In the genomic region with DNA sequence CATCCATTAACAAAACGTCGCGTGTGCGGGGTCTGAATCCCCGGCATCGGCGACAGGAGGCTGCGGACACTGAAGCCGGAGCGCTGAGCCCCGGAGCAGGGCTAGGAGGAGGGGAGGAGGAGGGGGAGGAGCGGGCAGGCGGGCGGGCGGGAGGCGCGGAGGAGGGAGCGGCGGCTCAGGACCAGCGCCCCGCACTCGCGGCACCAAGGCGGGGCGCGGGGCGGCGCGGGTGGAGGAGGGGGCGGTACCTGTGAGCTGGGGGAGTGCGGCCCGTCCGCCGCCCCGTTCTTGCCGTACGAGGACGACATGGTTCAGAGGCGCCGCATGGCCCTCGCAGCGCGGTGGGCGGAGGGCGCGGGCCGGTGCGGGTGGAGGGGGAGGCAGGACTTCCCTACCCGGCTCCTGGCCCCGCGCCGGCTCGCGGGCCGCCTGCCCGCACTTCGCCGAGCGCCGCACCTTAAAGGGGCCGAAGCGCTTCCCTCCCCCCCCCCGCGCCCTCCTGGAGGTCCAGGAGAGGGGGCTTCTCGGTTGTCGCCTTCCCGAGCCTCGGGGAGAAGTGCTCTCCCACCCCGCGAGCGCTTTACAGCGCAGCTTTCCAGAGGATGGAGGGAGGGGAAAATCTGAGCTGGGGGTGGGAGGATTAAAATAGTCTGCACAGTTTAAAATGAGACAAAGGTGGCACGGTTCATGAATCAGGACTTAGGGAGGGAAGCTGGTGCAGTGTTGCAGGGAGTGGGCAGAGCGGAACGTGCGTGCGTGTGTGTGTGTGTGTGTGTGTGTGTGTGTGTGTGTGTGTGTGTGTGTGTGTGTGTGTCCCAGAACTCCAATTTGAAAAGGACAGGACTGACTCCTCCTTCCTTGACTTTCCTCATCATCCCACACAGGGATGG, we compare ENCODE assay signal across 8 mouse cellular contexts. TPM values are rescaled to one million over a fixed set of nuclear protein-coding genes. Genes with fewer than 3 reads are reported as not detected.
DNase-seq lines count a peak whose midpoint lies in the region; ATAC-seq lines count a peak whose summit lies in the region.

A gene (minus strand): TSS at position 809 of the 890 bp plus-strand sequence.

- DNase-seq in adrenal gland, adult 18-20 months (ENCODE audit: low spot score in 2 of 2): peak; percentile 30 to 46
- peak; percentile 85 for DNase-seq in cerebellum, adult 9-11 months
- DNase-seq in frontal cortex, postnatal 14 days (ENCODE audit: low spot score in 2 of 2): peak; percentile 32 to 33
- peak; percentile 31 for DNase-seq in induced T-regulatory cell, adult 2 months (ENCODE audit: low read depth)
- DNase-seq in left cerebral cortex, postnatal 10 days (ENCODE audit: extremely low spot score in 1 of 2, low spot score in 2 of 2): peak in 1 of 2 experiments; percentile 76
- DNase-seq in lung, postnatal 4 days: peak; percentile 45 to 65
- DNase-seq in right cerebral cortex, adult 2 months (ENCODE audit: low spot score in 2 of 2): peak; percentile 63 to 66

- ATAC-seq in megakaryocyte-erythroid progenitor cell, adult 5-6 weeks (replicated peaks; ENCODE audit: low FRiP score, low TSS enrichment, poor library complexity, severe bottlenecking): no peak

- intact Hi-C loops in left cerebral cortex, postnatal 10 days (cut with DNase I): loop anchor here (5.0 kb wide), 1 partner anchor 44 kb away; no protein-coding TSS in a partner anchor

RNA-seq across cellular contexts. Expression of the gene that starts here (rescaled TPM):
- under 1 TPM; 0.23 to 0.61 TPM for total RNA-seq in adrenal gland, adult 18-20 months (2021)
- total RNA-seq in left cerebral cortex, postnatal 10 days (2021): 100 to 1,000 TPM in 1 of 2 experiments, 10 to 100 TPM in 1; 94.0 to 102 TPM
- total RNA-seq in megakaryocyte-erythroid progenitor cell, adult 5-6 weeks (2014; fragmentation: Nextera tagmentation): not detected in 2 replicates
- total RNA-seq in megakaryocyte-erythroid progenitor cell, adult 5-6 weeks (2017): 0.09 TPM in 1 of 2 replicates, not detected in the other

Comparison
In these comparisons a context has a peak if more than half of its experiments do, and no peak if none do; other contexts are left out.
1. RNA of the gene that starts here (total RNA-seq): 94.0 to 102 TPM in left cerebral cortex, postnatal 10 days; 0.23 to 0.61 TPM in adrenal gland, adult 18-20 months and 0.09 TPM in megakaryocyte-erythroid progenitor cell, adult 5-6 weeks; every median in the first group is over 10 times any median in the second.
2. Peak in DNase-seq in adrenal gland, adult 18-20 months; RNA of the gene not detected or under 1 TPM.